Mouse (Mus musculus) adrenal gland, adult 2 months (tissue): ENCODE measurements around the gene Hfm1. TPM values are rescaled to one million over a fixed set of nuclear protein-coding genes. Genes with fewer than 3 reads are reported as not detected.

Source experiments
- microRNA-seq, 2 experiments: library from miRNA; unstranded; fragments of <30 nt; microRNA quantifications; one replicate each; pipeline ENCODE4 v1.2.0; 2021
- polyA plus RNA-seq: library from polyadenylated mRNA; depleted of rRNA; stranded (reverse); fragments of >200 nt; gene quantifications from 2 replicates; pipeline ENCODE4 v1.2.3, GENCODE M21; 2012; rRNA removed
- total RNA-seq, 2 experiments: library from RNA; stranded (reverse); gene quantifications; 2 replicates each; pipeline ENCODE4 v1.2.3; 2021

Hfm1 gene
- total and polyA plus RNA-seq, 3 experiments: not detected

Small RNA genes lying within 50 kb of the gene (microRNA-seq; reads per million reads assigned to microRNA genes)
- 0 reads per million in 2 experiments for gene Gm27527

Other genes starting within 250 kb of the Hfm1 start
- 10 to 100 TPM; 63.5 to 65.2 TPM for gene Zfp644, start 229.0 kb downstream of the Hfm1 start, total RNA-seq
- gene Zfp644, start 229.0 kb downstream of the Hfm1 start, polyA plus RNA-seq: 4.4 and 5.6 TPM in 2 replicates
- 1 to 10 TPM; 2.3 to 2.9 TPM for gene Cdc7, start 38.0 kb upstream of the Hfm1 start, total RNA-seq
- 2.6 and 3.3 TPM in 2 replicates for gene Cdc7, start 38.0 kb upstream of the Hfm1 start, polyA plus RNA-seq